Mouse (Mus musculus) ovary, adult 18-20 months (tissue): ENCODE results near the gene Cfap77.

Experiments
- DNase-seq: peaks from one replicate; pipeline ENCODE4 v3.0.0; 2022; ENCODE audit warnings: low spot score, mixed read lengths

Cfap77 gene

DNA sequence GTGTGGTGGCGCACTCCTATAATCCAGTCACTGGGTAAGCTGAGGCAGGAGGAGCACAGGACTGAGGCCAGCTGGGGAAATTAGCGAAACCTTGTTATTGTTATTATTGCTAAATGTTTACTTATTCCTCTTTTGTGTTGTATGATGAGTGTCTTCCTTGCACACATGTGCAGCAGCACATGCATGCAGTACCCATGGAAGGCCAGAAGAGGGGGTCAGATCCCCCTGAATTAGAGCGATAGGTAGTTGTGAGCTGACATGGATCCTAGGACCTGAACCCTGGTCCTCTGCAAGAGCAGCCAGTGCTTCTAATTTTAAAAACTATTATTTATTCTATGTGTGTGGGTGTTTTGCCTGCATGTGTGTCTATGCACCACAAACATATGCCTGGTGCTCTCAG, 124.3 kb downstream of the Cfap77 start:
- DNase-seq = no peak

DNA sequence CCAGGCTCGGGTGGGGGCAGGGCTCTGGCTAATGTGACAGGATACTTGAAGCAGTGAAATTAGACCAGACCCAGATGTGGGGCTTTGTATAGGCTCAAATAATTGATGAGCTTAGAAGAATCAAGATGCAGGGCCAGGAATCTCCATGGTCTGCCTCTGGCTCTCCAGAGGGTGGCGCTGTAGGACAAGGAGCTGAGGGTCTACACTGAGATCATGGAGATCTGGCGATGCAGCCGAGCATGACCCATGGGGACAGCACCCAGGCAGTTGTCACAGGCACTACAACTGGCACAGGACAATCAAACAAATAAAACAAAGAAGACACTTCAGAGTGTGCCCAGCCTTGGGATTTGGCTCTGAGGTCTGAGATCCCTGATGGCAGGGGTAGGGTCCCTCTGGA, 131.0 kb downstream of the Cfap77 start:
- no peak for DNase-seq

DNA sequence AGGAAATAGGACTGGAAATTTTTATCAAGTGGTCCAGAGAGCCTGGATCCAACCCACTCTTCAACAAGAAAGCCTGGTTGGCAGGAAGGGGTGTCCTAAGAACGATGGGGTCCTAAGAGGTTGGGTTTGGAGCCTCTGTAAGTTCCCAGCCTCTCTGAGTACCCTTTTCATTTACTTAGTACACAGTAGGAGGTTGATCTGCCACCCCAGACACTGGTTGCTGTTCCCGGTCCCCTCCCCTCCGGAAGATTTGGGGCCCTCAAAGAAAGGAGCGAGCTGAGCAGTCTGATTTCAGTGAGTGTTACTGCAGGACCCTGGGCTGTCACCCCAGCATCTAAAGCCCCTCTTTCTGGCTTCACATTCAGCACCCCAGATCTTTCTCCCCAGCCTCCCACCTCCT, 135.9 kb downstream of the Cfap77 start:
- no peak for DNase-seq

DNA sequence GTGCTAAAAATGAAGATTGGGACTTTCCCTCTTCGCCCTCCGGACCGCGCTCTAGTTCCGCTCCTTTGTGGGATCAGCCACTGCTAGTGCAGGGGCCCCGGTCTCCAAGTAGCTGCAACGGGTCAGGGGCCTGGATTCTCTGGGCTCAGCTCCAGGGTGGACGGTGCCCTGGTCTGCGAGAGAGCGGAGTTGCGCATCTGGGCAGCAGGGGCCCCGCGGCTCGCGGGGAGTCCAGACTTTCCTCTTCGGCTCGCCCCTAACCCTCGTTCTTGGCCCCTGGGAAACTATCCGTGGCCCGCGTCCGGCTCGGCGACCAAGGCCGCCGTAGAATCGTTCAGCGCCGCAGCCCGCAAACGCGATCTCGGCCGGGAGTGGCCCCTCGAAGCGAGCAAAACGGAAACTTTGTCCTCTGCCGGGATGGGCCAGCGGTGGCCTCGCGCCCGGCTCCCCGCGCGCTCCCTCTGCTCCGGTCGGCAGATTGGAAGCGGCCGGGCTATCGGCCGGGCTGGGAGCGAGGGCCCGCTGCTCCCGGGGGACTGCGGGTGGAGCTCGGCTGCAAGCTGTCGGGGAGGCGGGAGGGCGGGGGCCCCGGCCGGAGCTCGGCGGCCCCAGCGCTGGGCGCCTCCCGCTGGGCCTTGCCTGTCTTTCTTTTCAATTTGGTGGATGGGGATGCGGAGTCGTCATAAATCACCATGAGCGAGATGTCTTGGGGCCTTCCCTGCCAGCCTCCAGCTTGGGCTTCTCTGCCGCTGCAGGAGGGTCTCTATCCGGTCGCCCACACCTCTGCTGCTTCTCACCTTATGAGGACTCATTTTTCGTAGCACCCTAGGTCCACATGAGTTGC, 137.1 kb downstream of the Cfap77 start:
- no peak for DNase-seq

DNA sequence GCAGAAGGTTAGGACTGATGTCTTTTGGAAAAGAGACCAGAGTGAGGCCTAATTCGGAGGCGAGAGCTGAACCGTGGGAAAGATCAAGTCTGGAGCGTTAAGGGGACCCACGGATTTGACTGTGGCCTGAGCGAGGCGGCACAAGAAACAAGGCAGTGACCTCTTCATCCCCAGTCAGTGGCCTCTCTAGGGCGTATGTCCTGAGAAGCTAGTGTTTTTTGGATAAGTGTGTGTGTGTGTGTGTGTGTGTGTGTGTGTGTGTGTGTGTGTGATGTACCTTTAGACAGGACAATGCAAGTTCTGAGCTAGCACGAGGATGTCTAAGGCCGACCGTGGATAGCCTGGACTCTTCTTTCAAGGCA, 137.7 kb downstream of the Cfap77 start:
- no peak for DNase-seq

DNA sequence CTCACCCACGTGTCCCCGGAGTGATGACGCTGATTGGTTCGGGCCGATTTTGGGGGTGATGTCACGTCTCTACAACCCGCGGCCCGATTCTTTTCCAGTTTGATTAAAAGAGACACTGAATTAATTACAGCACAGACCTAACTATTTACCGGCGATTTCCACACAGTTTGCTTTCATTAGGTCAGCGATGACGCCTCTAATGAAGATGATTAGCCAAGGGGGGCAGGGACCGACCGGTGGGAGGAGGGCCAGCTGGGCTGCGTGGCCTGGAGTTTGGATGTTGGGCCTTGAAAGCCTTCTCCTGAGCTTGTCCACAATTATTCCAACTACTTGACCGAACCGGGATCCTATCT, 138.4 kb downstream of the Cfap77 start, which contains the start of gene Barhl1:
TSS of gene Barhl1 (minus strand) at position 156 of the 353 bp plus-strand sequence.
- DNase-seq = no peak

DNA sequence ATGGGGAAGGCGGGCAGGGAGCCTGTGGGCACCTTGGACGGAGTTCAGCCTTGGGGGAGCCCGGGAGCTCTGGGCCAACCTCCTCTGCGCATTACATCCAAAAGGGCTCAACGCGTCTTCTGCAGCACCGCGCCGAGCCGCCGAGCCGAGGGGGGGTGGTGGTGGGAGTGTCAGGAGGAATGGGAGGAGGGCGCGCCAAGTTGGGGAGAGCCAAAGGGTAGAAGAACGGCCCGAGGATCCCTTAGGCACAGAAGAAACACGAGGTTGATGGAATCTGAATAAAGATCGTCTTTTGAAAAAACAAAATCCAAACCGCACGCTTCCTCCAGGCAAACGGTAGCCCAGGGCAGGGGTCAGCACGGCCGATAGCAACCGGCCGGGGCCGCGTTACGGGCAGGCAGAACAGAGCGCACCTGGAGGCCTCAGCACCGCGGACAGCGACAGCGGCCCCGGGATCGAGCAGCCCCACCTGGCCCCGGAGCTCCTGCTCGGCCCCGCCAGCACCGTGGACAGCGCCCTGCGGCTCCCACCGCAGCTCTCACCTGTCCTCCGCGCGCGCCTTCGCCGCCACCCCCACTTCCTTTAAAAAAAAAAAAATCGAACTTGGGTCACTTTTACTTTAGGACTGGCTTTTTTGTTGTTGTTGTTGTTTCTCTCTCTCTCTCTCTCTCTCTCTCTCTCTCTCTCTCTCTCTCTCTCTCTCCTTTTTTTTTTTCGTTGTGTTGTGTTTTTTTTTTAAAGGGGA, 138.9 kb downstream of the Cfap77 start:
- DNase-seq = peak; percentile 59

DNA sequence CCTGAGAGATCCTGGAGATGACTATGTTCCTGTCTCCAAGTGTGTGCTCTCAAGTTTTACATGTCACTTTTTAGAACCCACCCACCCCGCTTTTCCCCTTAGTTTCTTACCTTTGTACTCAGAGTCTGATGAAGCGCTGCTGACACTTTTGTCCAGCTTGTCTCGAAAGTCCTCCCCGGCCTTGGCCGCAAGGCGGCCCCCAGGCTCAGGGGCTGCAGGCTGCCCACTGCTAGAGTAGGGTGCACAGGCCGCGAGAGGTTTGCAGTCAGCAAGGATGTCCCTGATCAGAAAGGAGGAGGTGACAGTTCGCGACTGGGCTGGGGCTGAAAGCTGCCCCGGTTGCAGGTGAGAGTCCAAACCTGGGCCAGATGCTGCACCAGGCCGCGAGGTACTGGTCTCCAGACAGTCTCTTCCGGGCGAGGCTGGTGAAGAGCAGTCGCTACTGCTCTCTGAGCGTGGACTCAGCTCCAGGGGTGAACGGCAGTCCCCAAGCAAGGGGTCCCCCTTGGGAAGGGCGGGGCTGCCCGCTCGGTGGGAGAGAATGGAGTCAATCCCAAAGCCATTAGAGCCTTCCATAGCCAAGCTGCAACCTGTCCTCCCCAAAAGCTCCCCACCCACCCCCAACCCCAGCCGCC, 139.6 kb downstream of the Cfap77 start:
- no peak for DNase-seq

DNA sequence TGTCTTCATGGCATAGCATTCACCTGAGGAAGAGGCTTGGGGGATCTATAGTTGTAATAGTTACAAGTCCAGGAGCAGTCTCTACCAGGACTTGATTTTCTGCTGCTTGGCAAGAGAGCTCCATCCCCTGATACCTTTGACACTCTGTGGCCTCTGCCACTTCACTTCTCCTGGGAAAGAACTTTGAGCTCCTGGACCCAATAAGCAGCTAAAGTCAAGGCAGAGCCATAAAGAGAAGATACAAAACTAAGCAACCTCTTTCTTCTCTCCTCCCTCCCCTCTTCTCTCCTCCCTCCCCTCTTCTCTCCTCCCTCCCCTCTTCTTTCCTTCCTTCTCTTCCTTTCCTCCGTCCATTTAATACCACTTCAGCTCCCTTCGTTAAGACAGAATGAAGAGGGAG, 140.7 kb downstream of the Cfap77 start:
- DNase-seq = no peak

DNA sequence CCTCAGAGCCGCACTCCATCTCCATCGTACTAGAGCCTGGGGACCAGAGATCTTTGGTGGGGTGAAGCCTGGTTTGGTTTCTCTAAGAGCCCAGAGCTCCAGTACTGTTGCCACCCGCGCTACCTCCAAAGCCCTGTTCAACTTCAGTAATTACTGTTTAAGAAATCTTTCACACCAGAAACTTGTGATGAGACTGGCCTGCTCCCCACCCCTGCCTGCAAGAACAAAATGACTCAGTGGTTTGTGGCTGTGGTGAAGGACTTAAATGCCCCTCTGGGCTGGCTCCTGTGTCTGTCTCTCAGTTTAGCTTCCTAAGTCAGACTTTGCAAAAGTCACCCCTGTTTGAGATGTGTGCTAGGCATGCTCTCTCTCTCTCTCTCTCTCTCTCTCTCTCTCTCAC, 141.9 kb downstream of the Cfap77 start:
- DNase-seq = no peak

DNA sequence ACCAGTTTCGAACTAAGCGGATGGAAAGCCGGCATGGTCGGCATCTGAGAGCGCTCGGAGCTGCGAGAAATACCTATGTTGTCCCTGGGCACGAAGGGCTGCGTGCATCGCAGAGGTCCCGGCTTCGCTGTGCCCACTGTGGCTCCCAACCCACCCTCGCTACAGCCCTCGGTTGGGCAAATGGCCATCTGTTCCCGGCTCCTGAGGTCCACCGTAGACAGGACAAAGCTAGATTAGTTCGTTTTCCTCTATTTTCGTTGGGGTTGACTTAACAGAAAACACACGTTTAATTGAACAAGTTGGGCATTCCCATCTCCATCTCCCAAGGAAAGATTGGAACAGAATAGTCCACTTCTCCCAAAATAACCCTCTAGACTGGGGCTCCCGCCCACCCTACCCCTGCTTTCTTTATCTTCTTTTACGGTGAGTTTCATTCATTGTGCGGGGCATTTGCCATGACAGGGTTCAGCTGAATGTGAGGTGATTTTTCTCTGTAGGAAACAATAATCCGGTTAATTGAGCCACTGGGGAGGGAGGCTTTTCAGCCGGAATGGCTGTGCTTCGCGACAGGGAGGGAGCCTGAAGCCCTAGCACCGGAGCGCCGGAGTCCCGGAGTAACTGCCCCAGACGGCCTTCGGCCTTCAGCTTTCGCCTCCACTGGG, 142.7 kb downstream of the Cfap77 start:
- no peak for DNase-seq

DNA sequence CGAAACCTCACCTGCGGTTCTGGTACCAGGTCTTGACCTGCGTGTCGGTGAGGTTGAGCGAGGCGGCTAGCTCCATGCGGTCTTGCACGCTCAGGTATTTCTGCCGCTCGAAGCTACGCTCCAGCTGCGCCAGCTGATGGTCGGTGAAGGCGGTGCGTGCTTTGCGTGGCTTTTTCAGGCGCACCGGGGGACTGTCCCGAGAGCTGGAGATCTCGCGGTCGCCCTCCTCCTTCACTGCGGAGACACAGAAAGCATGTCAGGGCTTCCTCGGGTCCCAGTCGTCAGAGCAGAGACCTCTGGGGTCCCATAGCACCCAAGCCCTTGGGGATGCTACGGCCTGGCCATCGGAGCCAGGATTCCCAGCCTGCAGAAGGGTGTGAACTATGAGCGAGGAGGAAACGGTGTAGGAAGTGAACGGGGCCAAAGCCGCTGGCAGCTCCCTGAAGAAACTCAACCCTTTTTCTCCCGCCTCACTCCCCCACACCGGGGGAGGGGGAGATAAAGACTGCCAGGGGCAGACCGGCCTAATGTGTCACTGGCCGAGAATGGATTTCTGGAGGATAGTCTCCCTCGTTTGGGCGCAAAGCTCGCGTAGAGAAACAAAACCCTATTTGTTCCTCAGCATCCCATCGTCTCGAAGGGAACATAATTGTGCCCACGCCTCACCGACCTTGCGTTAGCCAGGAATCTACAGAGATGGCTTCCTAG, 143.4 kb downstream of the Cfap77 start:
- DNase-seq = no peak

DNA sequence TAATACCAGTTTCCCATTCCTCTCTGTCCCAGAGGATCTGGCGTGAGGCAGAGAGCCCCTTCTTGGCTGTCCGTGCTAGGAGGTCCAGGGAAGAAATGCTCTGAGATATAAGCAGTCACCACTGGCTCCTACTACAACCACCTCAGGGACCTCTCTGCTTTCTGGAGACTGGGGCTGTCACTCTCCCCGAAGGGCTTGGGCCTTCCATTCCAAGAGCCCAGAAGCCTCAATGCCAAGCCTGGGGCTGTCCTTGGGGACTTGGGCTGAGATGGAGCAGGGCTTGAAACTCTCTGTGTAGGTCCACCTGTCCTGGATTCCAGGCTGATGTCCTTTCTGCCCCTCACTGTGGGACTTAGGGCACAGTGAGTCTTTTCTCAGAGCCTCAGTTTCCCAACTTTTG, 144.0 kb downstream of the Cfap77 start:
- no peak for DNase-seq

DNA sequence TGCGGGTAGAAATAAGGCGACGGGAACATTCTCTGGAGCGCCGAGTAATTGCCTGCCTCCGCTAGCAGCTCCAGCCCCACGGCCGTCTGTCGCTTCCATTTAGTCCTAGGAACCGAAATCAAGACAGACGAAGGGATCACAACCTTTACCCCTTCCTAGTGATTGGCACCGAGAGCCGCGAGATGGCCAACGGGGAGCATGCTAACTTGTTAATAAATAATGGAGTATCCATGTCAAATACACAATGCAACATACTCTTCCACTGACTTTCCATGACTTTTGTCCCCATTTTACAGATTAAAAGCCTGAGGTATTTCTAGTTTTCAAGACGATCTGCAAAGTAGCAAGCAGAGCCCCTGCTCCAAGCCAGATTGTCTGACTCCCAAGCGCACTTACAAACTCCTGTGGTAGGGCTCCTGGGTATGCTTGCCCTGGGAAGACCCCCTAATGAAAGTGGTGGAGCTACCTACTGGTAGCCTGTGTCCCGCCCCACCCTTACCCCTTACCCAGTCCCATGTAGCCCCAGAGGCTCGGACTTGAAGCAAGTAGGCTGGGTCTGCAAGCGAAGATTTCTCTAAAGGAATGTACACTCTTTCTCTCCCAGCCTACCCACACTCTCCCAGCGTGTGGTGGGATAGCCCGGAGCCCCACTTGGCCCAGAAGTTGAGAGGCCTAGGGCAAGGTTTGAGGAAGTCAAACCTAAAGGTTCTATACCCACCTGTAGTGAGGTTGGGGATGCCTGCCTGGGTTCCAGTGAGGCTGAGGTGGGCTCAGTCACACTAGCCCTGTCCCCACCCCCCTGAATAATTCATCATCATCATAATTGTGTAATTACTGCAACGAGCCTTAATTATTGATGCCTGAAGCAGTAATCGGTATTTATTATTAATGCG, 144.8 kb downstream of the Cfap77 start:
- no peak for DNase-seq

DNA sequence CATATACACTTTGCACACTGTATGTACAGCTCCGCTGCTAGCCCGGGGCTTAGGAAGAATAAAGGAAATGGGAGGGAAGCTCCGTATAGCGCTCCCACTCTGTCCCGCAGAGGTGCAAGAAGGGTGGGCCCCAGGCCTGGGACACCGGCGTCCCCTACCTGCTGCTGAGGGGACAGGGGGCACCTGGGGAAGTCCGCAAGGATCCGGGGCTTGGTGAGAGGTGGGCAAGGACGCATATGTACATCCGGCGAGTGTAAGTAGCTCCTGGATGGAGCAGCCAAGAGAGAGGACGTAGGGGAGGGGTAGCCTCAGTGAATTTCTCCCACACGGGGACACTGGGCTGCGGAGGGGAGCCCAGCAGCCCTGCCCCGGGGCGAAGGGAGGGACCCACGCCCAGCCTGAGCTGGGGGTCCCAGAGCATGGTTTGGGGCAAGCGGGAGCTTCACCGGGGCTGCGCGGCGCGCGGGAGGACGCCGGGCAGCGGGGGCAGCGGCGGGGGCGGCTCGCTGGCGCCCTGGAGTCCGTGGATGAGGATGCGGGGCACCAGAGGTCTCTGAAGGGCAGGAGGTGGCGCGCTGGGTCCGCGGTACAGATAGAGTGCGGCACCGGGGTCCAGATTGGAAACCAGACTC, 145.6 kb downstream of the Cfap77 start:
- no peak for DNase-seq

DNA sequence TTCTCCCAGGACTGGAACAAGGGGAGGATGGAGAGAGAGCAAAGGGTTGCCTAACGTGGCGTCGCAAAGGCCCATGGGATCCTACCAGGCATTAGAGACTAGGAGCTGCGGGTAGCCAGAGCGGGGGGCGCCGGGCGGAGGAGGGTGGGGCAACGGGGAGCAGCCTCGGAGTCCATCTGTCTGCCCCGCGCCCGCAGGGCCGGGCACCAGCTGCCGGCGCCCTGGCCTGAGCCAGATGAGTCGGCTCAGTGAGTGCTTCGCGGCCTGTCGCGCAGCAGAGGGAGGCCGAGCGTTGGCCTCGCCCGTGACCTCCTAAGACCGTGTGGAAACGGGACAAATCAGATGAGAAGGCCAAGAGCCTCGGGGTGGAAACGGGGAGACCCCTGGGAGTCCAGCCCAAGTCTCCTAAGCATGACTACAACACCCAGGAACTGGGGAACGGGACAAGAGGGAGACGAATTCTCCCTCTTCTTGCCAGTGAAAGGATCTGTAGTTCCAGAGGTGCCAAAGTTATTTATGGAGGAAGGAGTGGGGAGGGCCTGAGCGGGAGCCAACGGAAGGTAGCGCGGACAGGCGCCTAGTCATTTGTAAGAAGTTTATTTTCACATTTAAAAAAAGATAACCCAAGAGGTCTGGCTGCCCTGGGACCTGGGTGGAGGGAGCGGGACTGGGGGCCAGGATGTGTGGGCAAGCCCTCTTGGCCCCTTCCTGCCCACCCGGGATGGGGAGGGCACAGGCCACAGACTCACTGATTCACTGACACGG, 146.3 kb downstream of the Cfap77 start:
- DNase-seq = no peak

DNA sequence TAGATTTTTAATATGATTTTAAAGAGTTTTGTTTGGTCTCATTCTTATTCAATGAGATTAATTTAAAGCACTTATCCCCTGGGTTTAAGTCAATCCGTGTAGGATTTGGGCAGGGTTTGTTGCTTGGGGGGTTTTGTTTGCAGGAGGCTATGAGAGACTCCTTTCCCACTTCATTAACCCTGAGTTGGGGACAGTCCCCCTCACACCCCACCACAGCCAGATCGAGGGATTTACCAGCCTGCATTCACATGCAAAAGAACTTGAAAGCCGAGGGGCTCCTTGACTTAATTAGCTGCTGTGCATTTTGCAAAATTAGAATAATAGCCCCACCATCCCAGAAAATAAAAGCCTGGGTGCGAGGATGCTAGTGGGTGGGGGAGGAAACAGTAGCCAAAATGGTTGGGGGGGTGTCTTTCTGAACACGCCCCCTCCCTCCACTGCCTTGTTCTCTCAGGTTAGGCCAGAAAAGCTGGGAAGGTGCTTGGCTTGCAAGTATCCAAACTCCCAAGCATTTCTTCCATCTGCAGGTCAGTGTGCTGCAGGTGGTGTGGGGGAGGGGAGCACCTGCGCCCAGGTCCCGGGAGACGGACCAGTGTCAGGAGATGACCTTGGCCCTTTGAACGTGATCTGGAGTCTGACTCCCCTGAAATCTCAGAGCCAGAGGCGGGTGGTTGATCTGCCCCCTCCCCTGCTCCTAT, 147.0 kb downstream of the Cfap77 start:
- DNase-seq = no peak

DNA sequence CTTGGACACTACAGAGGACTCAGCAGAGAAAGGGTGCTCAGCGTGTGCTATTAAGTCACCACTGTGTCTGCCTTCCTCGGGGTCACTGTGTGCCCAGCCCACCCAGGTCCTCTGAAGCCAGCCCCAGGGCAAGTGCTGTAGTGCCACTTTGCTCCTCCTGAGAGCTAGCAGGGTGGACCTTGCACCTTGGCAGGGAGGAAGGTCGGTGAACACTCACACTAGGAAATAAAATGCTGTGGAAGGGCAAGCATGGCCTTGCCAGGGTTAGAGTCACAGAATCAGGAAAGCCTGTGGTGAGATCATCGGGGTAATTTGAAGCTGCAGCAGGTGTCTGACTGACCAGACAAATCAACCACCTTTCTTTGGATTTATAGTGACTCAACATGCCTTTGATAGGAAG, 149.3 kb downstream of the Cfap77 start:
- no peak for DNase-seq

DNA sequence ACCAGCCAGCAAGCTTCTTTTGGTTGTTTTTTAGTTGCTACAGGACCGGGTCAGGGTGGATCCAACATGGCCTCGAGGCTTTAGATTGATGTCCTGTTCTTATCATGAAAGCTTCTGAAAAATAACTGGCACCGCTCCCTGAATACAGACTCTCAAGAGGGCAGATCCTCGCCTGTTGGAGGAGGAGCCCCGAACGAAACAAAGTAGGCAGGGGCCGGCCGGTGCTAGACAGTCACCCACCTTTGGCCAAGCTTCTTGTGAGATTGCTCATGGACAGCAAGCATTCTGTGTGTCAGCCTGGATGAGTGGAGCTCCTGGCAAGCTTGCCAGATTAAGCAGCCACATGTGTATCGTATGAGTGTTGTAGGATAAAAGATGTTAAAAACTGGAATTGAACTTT, 150.1 kb downstream of the Cfap77 start:
- no peak for DNase-seq
